Mouse (Mus musculus): ENCODE measurements at regions not wholly inside any gene's neighbourhood (a gene's known extent, or its start where the extent isn't known, plus 50 kb on each side); places are given as distances from the start of the nearest gene placed in this dataset.

- WGBS: 79% methylated on average over 7 of the region's 7 CpGs
Measured at GRCm38 (mm10) chr8:24240211-24240983, 485.3 kb downstream of the Adam3 start.

GRCm38 (mm10) chr8:24234981-24235380 is 490.7 kb downstream of the Adam3 start:
- ATAC-seq (ENCODE audit: low FRiP score, low TSS enrichment) (no peak), DNase-seq (ENCODE audit: low spot score) (no peak)
- WGBS: 70% methylated on average over 7 of the region's 7 CpGs
- TF ChIP-seq EP300 (optimal IDR thresholded peaks at IDR 0.05) (no peak), CTCF (IDR thresholded peaks at IDR 0.05; ENCODE audit: low read depth) (no peak)
- no peaks in the 10 kb centered on the region for H3K4me1 ChIP-seq (replicated peaks; ENCODE audit: control insufficient read depth, insufficient read depth)
- no peak overlapping the region for H3K4me2 ChIP-seq (replicated peaks; ENCODE audit: low read depth)
- no peak overlapping the region for H3K4me3 ChIP-seq (ENCODE audit: low read depth, low read length)
- H3K36me3 ChIP-seq (ENCODE audit: control insufficient read depth, insufficient read depth, low read length): no peaks in the 10 kb centered on the region
- no peak overlapping the region for H3K27ac ChIP-seq (replicated peaks)
- no peak overlapping the region for H3K9ac ChIP-seq (ENCODE audit: low read length)
- no peaks in the 10 kb centered on the region for H3K9me3 ChIP-seq (ENCODE audit: control insufficient read depth, low read length)
- H3K27me3 ChIP-seq (ENCODE audit: control insufficient read depth, insufficient read depth, low read length): no peaks in the 10 kb centered on the region

More at GRCm38 (mm10) chr8:24240211-24240983, 485.3 kb downstream of the Adam3 start:
- no peak overlapping the region for H3K9ac ChIP-seq (ENCODE audit: low read length)
- peak; percentile 65 for TF ChIP-seq CTCF (IDR thresholded peaks at IDR 0.05; ENCODE audit: low read depth)
- TF ChIP-seq EP300 (optimal IDR thresholded peaks at IDR 0.05): no peak
- H3K27me3 ChIP-seq (ENCODE audit: control insufficient read depth, insufficient read depth, low read length): no peaks in the 10 kb centered on the region
- no peak overlapping the region for H3K27ac ChIP-seq (replicated peaks)
- H3K4me3 ChIP-seq (ENCODE audit: low read depth, low read length): no peak overlapping the region
- DNase-seq (ENCODE audit: low spot score): no peak
- no peak overlapping the region for H3K4me2 ChIP-seq (replicated peaks; ENCODE audit: low read depth)
- ATAC-seq (ENCODE audit: low FRiP score, low TSS enrichment): no peak
- no peaks in the 10 kb centered on the region for H3K9me3 ChIP-seq (ENCODE audit: control insufficient read depth, low read length)
- H3K4me1 ChIP-seq (replicated peaks; ENCODE audit: control insufficient read depth, insufficient read depth): no peaks in the 10 kb centered on the region
- no peaks in the 10 kb centered on the region for H3K36me3 ChIP-seq (ENCODE audit: control insufficient read depth, insufficient read depth, low read length)

- Histone ChIP-seq H3K4me1 (replicated peaks; ENCODE audit: control insufficient read depth, insufficient read depth) (no peaks in the 10 kb centered on the region), H3K9me3 (ENCODE audit: control insufficient read depth, low read length) (no peaks in the 10 kb centered on the region), H3K4me2 (replicated peaks; ENCODE audit: low read depth) (no peak overlapping the region), H3K9ac (ENCODE audit: low read length) (no peak overlapping the region), H3K27ac (replicated peaks) (no peak overlapping the region), H3K4me3 (ENCODE audit: low read depth, low read length) (no peak overlapping the region), H3K27me3 (ENCODE audit: control insufficient read depth, insufficient read depth, low read length) (no peaks in the 10 kb centered on the region), H3K36me3 (ENCODE audit: control insufficient read depth, insufficient read depth, low read length) (no peaks in the 10 kb centered on the region)
- WGBS: 73% methylated on average over 1 of the region's 1 CpGs
- no peak for TF ChIP-seq CTCF (IDR thresholded peaks at IDR 0.05; ENCODE audit: low read depth)
- DNase-seq (ENCODE audit: low spot score) (no peak), ATAC-seq (ENCODE audit: low FRiP score, low TSS enrichment) (no peak)
Measured at GRCm38 (mm10) chr8:24228148-24228547, 497.5 kb downstream of the Adam3 start.

- TF ChIP-seq EP300 (optimal IDR thresholded peaks at IDR 0.05) (no peak), CTCF (IDR thresholded peaks at IDR 0.05; ENCODE audit: low read depth) (no peak)
- Histone ChIP-seq H3K4me2 (replicated peaks; ENCODE audit: low read depth) (no peak overlapping the region), H3K4me1 (replicated peaks; ENCODE audit: control insufficient read depth, insufficient read depth) (no peaks in the 10 kb centered on the region), H3K4me3 (ENCODE audit: low read depth, low read length) (no peak overlapping the region), H3K27ac (replicated peaks) (no peak overlapping the region), H3K36me3 (ENCODE audit: control insufficient read depth, insufficient read depth, low read length) (no peaks in the 10 kb centered on the region), H3K27me3 (ENCODE audit: control insufficient read depth, insufficient read depth, low read length) (no peaks in the 10 kb centered on the region), H3K9ac (ENCODE audit: low read length) (no peak overlapping the region), H3K9me3 (ENCODE audit: control insufficient read depth, low read length) (no peaks in the 10 kb centered on the region)
- 33% methylated on average over 5 of the region's 5 CpGs for WGBS
- ATAC-seq (ENCODE audit: low FRiP score, low TSS enrichment) (no peak), DNase-seq (ENCODE audit: low spot score) (no peak)
Measured at GRCm38 (mm10) chr8:24227331-24228072, 498.1 kb downstream of the Adam3 start.

- H3K4me2 ChIP-seq (replicated peaks; ENCODE audit: low read depth): 0 out of 2 replicates have a peak overlapping the region, but pooled peaks have one; percentile 12
- no peaks in the 10 kb centered on the region for H3K9me3 ChIP-seq (ENCODE audit: control insufficient read depth, low read length)
- H3K27me3 ChIP-seq (ENCODE audit: control insufficient read depth, insufficient read depth, low read length): no peaks in the 10 kb centered on the region
- ATAC-seq (ENCODE audit: low FRiP score, low TSS enrichment) (no peak), DNase-seq (ENCODE audit: low spot score) (no peak)
- WGBS: 35% methylated on average over 8 of the region's 8 CpGs
- H3K27ac ChIP-seq (replicated peaks): no peak overlapping the region
- peak overlapping the region; percentile 5; the same call in 1 of the 2 replicates for H3K9ac ChIP-seq (ENCODE audit: low read length)
- no peak for TF ChIP-seq CTCF (IDR thresholded peaks at IDR 0.05; ENCODE audit: low read depth)
- TF ChIP-seq EP300 (optimal IDR thresholded peaks at IDR 0.05): no peak
- no peaks in the 10 kb centered on the region for H3K36me3 ChIP-seq (ENCODE audit: control insufficient read depth, insufficient read depth, low read length)
- no peak overlapping the region for H3K4me3 ChIP-seq (ENCODE audit: low read depth, low read length)
- H3K4me1 ChIP-seq (replicated peaks; ENCODE audit: control insufficient read depth, insufficient read depth): no peaks in the 10 kb centered on the region
Measured at GRCm38 (mm10) chr8:24220222-24220621, 505.4 kb downstream of the Adam3 start.

GRCm38 (mm10) chr8:24216655-24217054 is 509.0 kb downstream of the Adam3 start:
- ATAC-seq (ENCODE audit: low FRiP score, low TSS enrichment) (no peak), DNase-seq (ENCODE audit: low spot score) (no peak)
- WGBS: 87% methylated on average over 6 of the region's 6 CpGs
- no peak for TF ChIP-seq CTCF (IDR thresholded peaks at IDR 0.05; ENCODE audit: low read depth)
- TF ChIP-seq EP300 (optimal IDR thresholded peaks at IDR 0.05): no peak
- no peaks in the 10 kb centered on the region for H3K36me3 ChIP-seq (ENCODE audit: control insufficient read depth, insufficient read depth, low read length)
- no peaks in the 10 kb centered on the region for H3K9me3 ChIP-seq (ENCODE audit: control insufficient read depth, low read length)
- H3K27ac ChIP-seq (replicated peaks): no peak overlapping the region
- H3K9ac ChIP-seq (ENCODE audit: low read length): no peak overlapping the region
- H3K4me1 ChIP-seq (replicated peaks; ENCODE audit: control insufficient read depth, insufficient read depth): no peaks in the 10 kb centered on the region
- no peak overlapping the region for H3K4me3 ChIP-seq (ENCODE audit: low read depth, low read length)
- H3K4me2 ChIP-seq (replicated peaks; ENCODE audit: low read depth): no peak overlapping the region
- no peaks in the 10 kb centered on the region for H3K27me3 ChIP-seq (ENCODE audit: control insufficient read depth, insufficient read depth, low read length)

Measured in stomach, postnatal 0 days (tissue).